Comparison of ENCODE assay signal across 12 mouse cellular contexts in the genomic region with DNA sequence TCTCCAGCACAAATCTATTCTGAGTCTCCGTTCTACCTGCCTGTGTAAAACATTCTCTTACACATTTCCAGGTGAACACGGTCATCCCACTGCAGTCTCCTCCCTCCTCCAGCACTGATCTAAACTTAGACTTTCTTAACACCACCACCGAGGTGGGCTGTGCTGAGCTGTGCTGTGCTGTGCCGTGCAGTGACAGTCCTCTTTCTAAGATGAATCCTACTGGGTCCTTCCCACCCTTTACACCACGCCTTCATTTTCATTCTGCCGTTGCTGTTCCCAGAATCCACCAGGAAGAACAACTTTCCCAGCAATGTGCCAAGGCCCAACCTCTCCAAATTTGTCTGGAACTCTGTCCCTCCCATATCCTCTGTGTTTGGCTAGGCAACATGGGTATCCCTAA. TPM values are rescaled to one million over a fixed set of nuclear protein-coding genes. Genes with fewer than 3 reads are reported as not detected.
DNase-seq lines count a peak whose midpoint lies in the region; ATAC-seq and TF ChIP-seq lines count a peak whose summit lies in the region.
"Had no signal": no experiment of that assay in that cellular context is flagged by ENCODE, and none has a peak within 500 bp of the region (broad histone marks: within the 10 kb centered on the region; RNA-seq: fewer than 3 reads in every experiment).

No protein-coding gene starts in this region.

- peak overlapping the region; percentile 95; the same call in 1 of the 2 replicates for H3K27ac ChIP-seq in hindbrain, embryonic 12.5 days
- no peak overlapping the region for H3K27ac ChIP-seq in hindbrain, postnatal 0 days
- H3K27ac ChIP-seq: forebrain, embryonic 15.5 days had no signal

- H3K4me1 ChIP-seq in hindbrain, embryonic 12.5 days = peaks cover 27% of the 10 kb centered on the region
- H3K4me1 ChIP-seq in hindbrain, postnatal 0 days (ENCODE audit: insufficient read depth, low read length) = peaks cover 13% of the 10 kb centered on the region

- H3K4me3 ChIP-seq in hindbrain, embryonic 12.5 days = no peak overlapping the region
- H3K4me3 ChIP-seq in hindbrain, postnatal 0 days (ENCODE audit: low read length) = no peak overlapping the region
- H3K4me3 ChIP-seq: forebrain, embryonic 15.5 days had no signal

- no peaks in the 10 kb centered on the region for H3K9me3 ChIP-seq in hindbrain, embryonic 12.5 days (replicated peaks)
- no peaks in the 10 kb centered on the region for H3K9me3 ChIP-seq in hindbrain, postnatal 0 days (ENCODE audit: low read length)
- H3K9me3 ChIP-seq: forebrain, embryonic 15.5 days had no signal

- no peak for TF ChIP-seq CTCF in hindbrain, postnatal 0 days (IDR thresholded peaks at IDR 0.05; ENCODE audit: low read depth)

- peaks cover 11% of the 10 kb centered on the region; the same call in 1 of the 2 replicates for H3K36me3 ChIP-seq in hindbrain, embryonic 12.5 days
- H3K36me3 ChIP-seq in hindbrain, postnatal 0 days (ENCODE audit: insufficient read depth, low read length) = peaks cover 6% of the 10 kb centered on the region; the same call in 1 of the 2 replicates

- 0 out of 2 replicates have a peak overlapping the region, but pooled peaks have one; percentile 14 for H3K9ac ChIP-seq in hindbrain, embryonic 12.5 days
- no peak overlapping the region for H3K9ac ChIP-seq in hindbrain, postnatal 0 days (replicated peaks; ENCODE audit: low read length)
- H3K9ac ChIP-seq: forebrain, embryonic 15.5 days had no signal

- 65% methylated on average over 6 of the region's 6 CpGs for WGBS in hindbrain, embryonic 12.5 days
- WGBS in hindbrain, postnatal 0 days = 75% methylated on average over 6 of the region's 6 CpGs

- H3K4me2 ChIP-seq in hindbrain, embryonic 12.5 days (replicated peaks) = no peak overlapping the region
- H3K4me2 ChIP-seq in hindbrain, postnatal 0 days (ENCODE audit: low read depth, low read length) = no peak overlapping the region
- H3K4me2 ChIP-seq: forebrain, embryonic 15.5 days had no signal

- no peaks in the 10 kb centered on the region for H3K27me3 ChIP-seq in hindbrain, embryonic 12.5 days
- no peaks in the 10 kb centered on the region for H3K27me3 ChIP-seq in hindbrain, postnatal 0 days (ENCODE audit: insufficient read depth, low read length)
- H3K27me3 ChIP-seq: forebrain, embryonic 15.5 days had no signal

- no peak for DNase-seq in hindbrain, postnatal 0 days (ENCODE audit: low spot score)
- peak; percentile 80 for DNase-seq in right cerebral cortex, adult 18-20 months
- DNase-seq in right cerebral cortex, postnatal 4 days = no peak
- DNase-seq in heart, postnatal 4 days = peak; percentile 26
- no peak for DNase-seq in retina, postnatal 1 day
- DNase-seq in spleen, postnatal 10 days (ENCODE audit: low spot score in 2 of 2) = no peak
- DNase-seq: adrenal gland, adult 8-10 months; cerebellum, postnatal 36 days; lung, postnatal 10 days had no signal

- ATAC-seq in hindbrain, embryonic 12.5 days (ENCODE audit: low FRiP score) = no peak
- no peak for ATAC-seq in hindbrain, postnatal 0 days
- ATAC-seq: forebrain, embryonic 15.5 days had no signal

RNA-seq across cellular contexts. Expression of a gene that starts 1.9 kb away (rescaled TPM):
- 140 and 159 TPM in 2 replicates for polyA plus RNA-seq in hindbrain, embryonic 12.5 days (2016; fragmentation: Nextera tagmentation; extraction: Ambion mirVana)
- 146 and 148 TPM in 2 replicates for total RNA-seq in hindbrain, postnatal 0 days (2014; rRNA removed)
- 417 and 489 TPM in 2 replicates for polyA plus RNA-seq in hindbrain, postnatal 0 days (2015; fragmentation: Nextera tagmentation; extraction: Ambion mirVana)
- total RNA-seq in heart, postnatal 4 days (2021) = 10 to 100 TPM; 80.2 to 84.6 TPM

RNA-seq across cellular contexts. Expression of a gene that starts 8.6 kb away (rescaled TPM):
- 9.8 and 11.6 TPM in 2 replicates for polyA plus RNA-seq in hindbrain, embryonic 12.5 days (2016; fragmentation: Nextera tagmentation; extraction: Ambion mirVana)
- total RNA-seq in hindbrain, postnatal 0 days (2014; rRNA removed) = 24.4 and 27.1 TPM in 2 replicates
- 11.9 and 15.9 TPM in 2 replicates for polyA plus RNA-seq in hindbrain, postnatal 0 days (2015; fragmentation: Nextera tagmentation; extraction: Ambion mirVana)
- total RNA-seq in heart, postnatal 4 days (2021) = 10 to 100 TPM; 42.6 to 55.6 TPM

RNA-seq across cellular contexts. Expression of a gene that starts 15.8 kb away (rescaled TPM):
- 39.4 and 45.1 TPM in 2 replicates for polyA plus RNA-seq in hindbrain, embryonic 12.5 days (2016; fragmentation: Nextera tagmentation; extraction: Ambion mirVana)
- total RNA-seq in hindbrain, postnatal 0 days (2014; rRNA removed) = 68.9 and 135 TPM in 2 replicates
- polyA plus RNA-seq in hindbrain, postnatal 0 days (2015; fragmentation: Nextera tagmentation; extraction: Ambion mirVana) = 28.6 and 34.1 TPM in 2 replicates
- total RNA-seq in heart, postnatal 4 days (2021) = 1 to 10 TPM; 6.7 to 8.6 TPM

RNA-seq across cellular contexts. Expression of a gene that starts 26.9 kb away (rescaled TPM):
- polyA plus RNA-seq in hindbrain, embryonic 12.5 days (2016; fragmentation: Nextera tagmentation; extraction: Ambion mirVana) = 15.8 and 16.6 TPM in 2 replicates
- total RNA-seq in hindbrain, postnatal 0 days (2014; rRNA removed) = 25.4 and 40.8 TPM in 2 replicates
- 21.3 and 21.9 TPM in 2 replicates for polyA plus RNA-seq in hindbrain, postnatal 0 days (2015; fragmentation: Nextera tagmentation; extraction: Ambion mirVana)
- 10 to 100 TPM; 13.8 to 14.3 TPM for total RNA-seq in heart, postnatal 4 days (2021)

RNA-seq across cellular contexts. Expression of a gene that starts 33.8 kb away (rescaled TPM):
- polyA plus RNA-seq in hindbrain, embryonic 12.5 days (2016; fragmentation: Nextera tagmentation; extraction: Ambion mirVana) = 0.25 and 0.49 TPM in 2 replicates
- total RNA-seq in hindbrain, postnatal 0 days (2014; rRNA removed) = 1.4 and 2.5 TPM in 2 replicates
- 1.3 and 1.9 TPM in 2 replicates for polyA plus RNA-seq in hindbrain, postnatal 0 days (2015; fragmentation: Nextera tagmentation; extraction: Ambion mirVana)
- under 1 TPM; 0.23 to 0.29 TPM for total RNA-seq in heart, postnatal 4 days (2021)
- total RNA-seq: hematopoietic stem cell, adult 5-6 weeks had no signal

Comparison
In these comparisons a context has a peak if more than half of its experiments do, and no peak if none do; other contexts are left out.
1. DNase-seq: peak in right cerebral cortex, adult 18-20 months (single experiment) and heart, postnatal 4 days (single experiment); none in hindbrain, postnatal 0 days (single experiment), right cerebral cortex, postnatal 4 days (single experiment), retina, postnatal 1 day (single experiment) and spleen, postnatal 10 days (0 of 2).